Mouse (Mus musculus): ENCODE measurements at regions not wholly inside any gene's neighbourhood (a gene's known extent, or its start where the extent isn't known, plus 50 kb on each side); places are given as distances from the start of the nearest gene placed in this dataset.

DNA sequence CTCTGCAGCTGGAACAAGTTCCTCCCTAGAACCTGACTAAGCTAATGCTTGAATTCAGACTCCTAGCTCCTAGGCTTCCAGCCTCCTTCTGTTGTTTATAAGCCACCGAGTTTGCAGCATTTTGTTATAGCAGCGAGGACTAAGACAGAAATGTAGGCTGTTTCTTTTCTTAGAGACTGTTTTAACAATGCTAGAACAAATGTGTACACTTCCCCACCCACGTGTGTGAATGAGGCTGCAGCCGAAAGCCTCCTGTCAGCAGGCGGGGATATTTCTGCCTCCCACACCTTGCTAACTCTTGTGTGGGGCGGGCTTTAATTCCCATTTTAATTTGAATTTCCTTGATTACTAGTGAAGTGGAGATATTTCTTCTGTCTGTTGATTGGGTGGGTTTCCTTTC is 153.4 kb downstream of the Otoa start:
- Histone ChIP-seq H3K4me1 (ENCODE audit: control insufficient read depth, insufficient read depth, low read length) (no peaks in the 10 kb centered on the region), H3K9ac (ENCODE audit: low read depth, low read length) (no peak overlapping the region), H3K79me2 (replicated peaks; ENCODE audit: control insufficient read depth, insufficient read depth, low read length) (no peaks in the 10 kb centered on the region), H3K4me3 (no peak overlapping the region), H3K27me3 (ENCODE audit: control insufficient read depth, insufficient read depth, low read length) (no peaks in the 10 kb centered on the region), H3K36me3 (ENCODE audit: control insufficient read depth, insufficient read depth, low read length) (no peaks in the 10 kb centered on the region), H3K27ac (no peak overlapping the region)
- WGBS: 65% methylated on average over 6 of the region's 6 CpGs
- DNase-seq: no peak
- intact Hi-C loops (cut with DNase I): no loop called here
- TF ChIP-seq POLR2A (IDR thresholded peaks at IDR 0.05; ENCODE audit: insufficient read depth, low read depth, low read length): no peak
- no peak for TF ChIP-seq EP300 (IDR thresholded peaks at IDR 0.05; ENCODE audit: insufficient read depth, low read depth, low read length)
- no peak for TF ChIP-seq CTCF (IDR thresholded peaks at IDR 0.05)

DNA sequence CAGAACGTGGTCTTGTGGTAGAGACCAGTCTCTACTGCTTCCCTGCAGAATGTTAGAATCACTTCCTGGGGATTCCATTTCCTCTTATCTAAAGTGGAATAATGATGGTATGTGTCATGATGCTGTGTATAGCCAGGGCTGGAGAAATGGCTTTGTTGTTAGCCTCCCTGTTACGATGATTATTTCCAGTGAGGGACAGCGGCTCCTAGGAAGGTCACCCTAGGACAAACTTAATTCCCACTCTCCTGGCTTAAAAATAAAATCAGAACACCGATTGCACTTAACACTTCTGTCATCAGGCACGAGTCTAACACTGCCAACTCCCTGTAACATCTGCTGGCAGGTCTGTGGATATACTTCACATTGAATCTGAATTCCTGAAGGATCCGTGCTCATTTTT is 151.9 kb upstream of the Hs3st2 start:
- H3K4me3 ChIP-seq: no peak overlapping the region
- no peaks in the 10 kb centered on the region for H3K36me3 ChIP-seq (ENCODE audit: control insufficient read depth, insufficient read depth, low read length)
- H3K79me2 ChIP-seq (replicated peaks; ENCODE audit: control insufficient read depth, insufficient read depth, low read length): no peaks in the 10 kb centered on the region
- DNase-seq: no peak
- H3K9ac ChIP-seq (ENCODE audit: low read depth, low read length): no peak overlapping the region
- no peaks in the 10 kb centered on the region for H3K27me3 ChIP-seq (ENCODE audit: control insufficient read depth, insufficient read depth, low read length)
- TF ChIP-seq POLR2A (IDR thresholded peaks at IDR 0.05; ENCODE audit: insufficient read depth, low read depth, low read length) (no peak), EP300 (IDR thresholded peaks at IDR 0.05; ENCODE audit: insufficient read depth, low read depth, low read length) (no peak), CTCF (IDR thresholded peaks at IDR 0.05) (no peak)
- 42% methylated on average over 6 of the region's 6 CpGs for WGBS
- no peak overlapping the region for H3K27ac ChIP-seq
- intact Hi-C loops (cut with DNase I): no loop called here
- no peaks in the 10 kb centered on the region for H3K4me1 ChIP-seq (ENCODE audit: control insufficient read depth, insufficient read depth, low read length)

DNA sequence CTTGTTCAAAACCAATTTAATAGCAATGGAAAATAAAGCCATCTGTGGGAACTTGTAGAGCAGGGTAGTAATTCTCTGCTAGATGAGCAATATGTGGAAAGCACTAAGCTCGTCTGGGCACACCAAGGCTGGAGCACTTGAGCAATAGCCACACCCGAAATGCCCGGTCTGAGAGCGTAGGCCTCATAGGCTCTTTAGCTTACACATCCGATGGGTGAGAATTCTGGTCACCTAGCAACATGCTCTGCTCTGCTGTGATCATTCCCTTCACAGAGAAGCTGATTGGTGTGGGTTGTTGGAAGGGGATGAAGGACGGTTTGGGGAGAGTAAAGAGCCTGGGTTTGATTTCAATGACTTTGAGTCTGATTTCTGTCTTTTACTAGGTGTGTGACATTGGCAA is 143.8 kb upstream of the Hs3st2 start:
- Histone ChIP-seq H3K9ac (ENCODE audit: low read depth, low read length) (no peak overlapping the region), H3K27me3 (ENCODE audit: control insufficient read depth, insufficient read depth, low read length) (no peaks in the 10 kb centered on the region), H3K27ac (no peak overlapping the region), H3K79me2 (replicated peaks; ENCODE audit: control insufficient read depth, insufficient read depth, low read length) (no peaks in the 10 kb centered on the region), H3K4me1 (ENCODE audit: control insufficient read depth, insufficient read depth, low read length) (no peaks in the 10 kb centered on the region), H3K4me3 (no peak overlapping the region), H3K36me3 (ENCODE audit: control insufficient read depth, insufficient read depth, low read length) (no peaks in the 10 kb centered on the region)
- DNase-seq: no peak
- 79% methylated on average over 6 of the region's 6 CpGs for WGBS
- TF ChIP-seq CTCF (IDR thresholded peaks at IDR 0.05) (no peak), POLR2A (IDR thresholded peaks at IDR 0.05; ENCODE audit: insufficient read depth, low read depth, low read length) (no peak)
- intact Hi-C loops (cut with DNase I): no loop called here

DNA sequence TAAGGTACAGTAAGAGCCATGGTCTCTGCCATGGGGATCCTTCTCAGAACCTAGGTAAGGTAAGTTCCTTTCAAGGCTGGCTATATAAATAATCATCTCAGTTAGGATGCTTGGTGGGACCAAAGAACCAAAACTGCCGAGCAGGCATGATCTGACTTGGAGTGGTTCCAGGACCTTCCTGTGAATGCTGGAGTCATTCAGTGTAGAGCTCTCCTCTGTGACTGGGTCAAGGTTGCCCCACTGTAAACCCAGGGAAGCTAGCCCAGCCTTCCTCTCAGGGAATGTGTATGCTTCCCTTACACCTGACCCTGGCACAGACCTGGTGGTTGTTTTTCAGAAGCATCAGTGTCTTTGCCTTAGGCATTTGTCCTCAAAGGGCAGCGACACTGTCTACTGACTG is 134.2 kb upstream of the Hs3st2 start:
- WGBS: 57% methylated on average over 2 of the region's 2 CpGs
- Histone ChIP-seq H3K27ac (no peak overlapping the region), H3K36me3 (ENCODE audit: control insufficient read depth, insufficient read depth, low read length) (no peaks in the 10 kb centered on the region), H3K9ac (ENCODE audit: low read depth, low read length) (no peak overlapping the region), H3K4me3 (no peak overlapping the region), H3K4me1 (ENCODE audit: control insufficient read depth, insufficient read depth, low read length) (no peaks in the 10 kb centered on the region), H3K79me2 (replicated peaks; ENCODE audit: control insufficient read depth, insufficient read depth, low read length) (no peaks in the 10 kb centered on the region), H3K27me3 (ENCODE audit: control insufficient read depth, insufficient read depth, low read length) (no peaks in the 10 kb centered on the region)
- DNase-seq: no peak
- TF ChIP-seq CTCF (IDR thresholded peaks at IDR 0.05) (no peak), POLR2A (IDR thresholded peaks at IDR 0.05; ENCODE audit: insufficient read depth, low read depth, low read length) (no peak), EP300 (IDR thresholded peaks at IDR 0.05; ENCODE audit: insufficient read depth, low read depth, low read length) (no peak)
- intact Hi-C loops (cut with DNase I): loop anchor here (10.0 kb wide), 1 partner anchor 297 kb away; no protein-coding TSS in a partner anchor

DNA sequence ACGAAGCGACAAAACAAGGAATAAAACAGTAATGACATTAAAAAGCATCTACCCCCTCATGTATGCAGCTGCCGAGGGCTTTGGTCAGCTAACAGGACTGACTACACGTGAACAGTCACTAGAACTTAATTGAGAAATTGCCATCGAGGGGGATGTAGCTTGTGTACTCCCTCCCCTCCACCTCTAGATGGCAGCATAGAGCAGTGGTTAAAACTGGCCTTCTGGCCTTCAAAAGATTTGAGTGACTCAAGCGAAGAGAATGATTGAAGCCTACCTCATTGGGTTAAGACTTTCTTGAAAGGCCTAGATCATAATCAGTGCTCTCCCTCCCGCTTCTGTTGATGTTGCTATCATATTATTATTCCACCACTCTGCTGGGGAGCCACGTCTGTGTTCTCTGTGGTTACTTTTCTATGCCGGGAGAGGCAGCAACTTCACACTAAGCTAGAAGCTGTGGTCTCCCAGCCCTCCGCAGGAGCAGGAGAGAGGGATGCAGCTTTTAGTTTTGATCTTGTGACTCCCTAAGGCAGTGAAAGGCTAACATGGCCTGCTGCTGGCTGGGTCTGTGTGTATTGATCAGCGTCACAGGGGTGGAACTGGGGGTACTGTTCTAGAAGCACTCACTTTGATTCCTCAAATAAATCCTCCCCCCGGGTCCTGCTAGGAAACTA is 132.7 kb upstream of the Hs3st2 start:
- no peak overlapping the region for H3K9ac ChIP-seq (ENCODE audit: low read depth, low read length)
- H3K27me3 ChIP-seq (ENCODE audit: control insufficient read depth, insufficient read depth, low read length): no peaks in the 10 kb centered on the region
- no peaks in the 10 kb centered on the region for H3K36me3 ChIP-seq (ENCODE audit: control insufficient read depth, insufficient read depth, low read length)
- no peak for TF ChIP-seq POLR2A (IDR thresholded peaks at IDR 0.05; ENCODE audit: insufficient read depth, low read depth, low read length)
- no peak for TF ChIP-seq EP300 (IDR thresholded peaks at IDR 0.05; ENCODE audit: insufficient read depth, low read depth, low read length)
- peak; percentile 86 for TF ChIP-seq CTCF (IDR thresholded peaks at IDR 0.05)
- no peak for DNase-seq
- 46% methylated on average over 12 of the region's 12 CpGs for WGBS
- H3K27ac ChIP-seq: no peak overlapping the region
- H3K79me2 ChIP-seq (replicated peaks; ENCODE audit: control insufficient read depth, insufficient read depth, low read length): no peaks in the 10 kb centered on the region
- intact Hi-C loops (cut with DNase I): loop anchor here (10.0 kb wide), 1 partner anchor 296 kb away; no protein-coding TSS in a partner anchor
- no peaks in the 10 kb centered on the region for H3K4me1 ChIP-seq (ENCODE audit: control insufficient read depth, insufficient read depth, low read length)
- H3K4me3 ChIP-seq: no peak overlapping the region

DNA sequence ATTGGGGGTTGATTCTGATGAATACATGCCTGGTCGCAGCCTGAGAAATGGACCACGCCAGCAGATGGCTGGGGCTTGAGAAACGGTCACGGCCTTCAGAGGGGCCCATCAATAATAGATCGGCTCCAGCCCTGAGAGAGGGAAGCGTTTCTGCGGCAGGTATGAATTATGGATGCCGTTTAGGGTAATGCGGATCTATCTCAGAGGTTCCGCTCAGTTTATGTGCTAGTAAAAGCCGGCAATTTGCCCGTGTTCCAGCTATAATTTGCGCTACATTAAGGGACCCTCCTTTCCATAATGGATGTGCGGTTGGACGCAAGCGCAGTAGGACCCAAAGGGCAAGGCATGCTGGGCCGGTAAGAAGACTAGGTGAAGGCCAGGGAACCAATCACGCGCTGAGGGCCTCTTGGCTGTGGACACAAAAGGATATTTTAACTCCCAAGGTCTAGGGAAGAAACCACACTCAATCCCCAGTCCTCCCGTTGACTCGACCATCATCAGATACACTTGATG is 132.1 kb upstream of the Hs3st2 start:
- no peak for TF ChIP-seq EP300 (IDR thresholded peaks at IDR 0.05; ENCODE audit: insufficient read depth, low read depth, low read length)
- TF ChIP-seq CTCF (IDR thresholded peaks at IDR 0.05): no peak
- no peak for TF ChIP-seq POLR2A (IDR thresholded peaks at IDR 0.05; ENCODE audit: insufficient read depth, low read depth, low read length)
- no peaks in the 10 kb centered on the region for H3K27me3 ChIP-seq (ENCODE audit: control insufficient read depth, insufficient read depth, low read length)
- H3K36me3 ChIP-seq (ENCODE audit: control insufficient read depth, insufficient read depth, low read length): no peaks in the 10 kb centered on the region
- no peak overlapping the region for H3K27ac ChIP-seq
- WGBS: 92% methylated on average over 21 of the region's 21 CpGs
- no peak overlapping the region for H3K9ac ChIP-seq (ENCODE audit: low read depth, low read length)
- no peaks in the 10 kb centered on the region for H3K4me1 ChIP-seq (ENCODE audit: control insufficient read depth, insufficient read depth, low read length)
- DNase-seq: no peak
- no peak overlapping the region for H3K4me3 ChIP-seq
- H3K79me2 ChIP-seq (replicated peaks; ENCODE audit: control insufficient read depth, insufficient read depth, low read length): no peaks in the 10 kb centered on the region
- intact Hi-C loops (cut with DNase I): loop anchor here (10.0 kb wide), 1 partner anchor 295 kb away; no protein-coding TSS in a partner anchor

Data from heart, adult 2 months (tissue).